Mouse (Mus musculus) small intestine, adult 2 months (tissue): ENCODE data around the gene Tm9sf2.

Experiments
- CTCF ChIP-seq: fragments of 200-500 bp; IDR thresholded peaks from 2 replicates; pipeline ENCODE4 v1.5.1; 2012; ENCODE audit warnings: low read depth, mild to moderate bottlenecking, control low read depth, inconsistent platforms, low read length, moderate library complexity, mixed read lengths; ENCODE audit not compliant: insufficient replicate concordance, insufficient read length; ENCODE audit errors: extremely low read depth
- POLR2A ChIP-seq: fragments of 200-500 bp; IDR thresholded peaks from 2 replicates; pipeline ENCODE4 v1.6.1; 2012; ENCODE audit warnings: low read depth, mild to moderate bottlenecking, control low read depth, inconsistent platforms, low read length, moderate library complexity

- TF ChIP-seq CTCF: no peak
- no peak for TF ChIP-seq POLR2A
These were observed 10.5 kb upstream of the Tm9sf2 start for GRCm38 (mm10) chr14:122096331-122096730.
